Mouse (Mus musculus) kidney, embryonic 14.5 days (tissue): ENCODE data around the gene Tnfaip1. TPM values are rescaled to one million over a fixed set of nuclear protein-coding genes. Genes with fewer than 3 reads are reported as not detected.

Experiments used
- ATAC-seq: fragments of 200-750 bp; cut with Nextera tagmentation; 2 replicates; pipeline ENCODE4 v1.8.0; 2017; ENCODE audit warnings: moderate number of reproducible peaks, mild to moderate bottlenecking, moderate TSS enrichment, moderate library complexity; ENCODE audit not compliant: low FRiP score, low TSS enrichment
- H3K27ac ChIP-seq: fragments of 300-500 bp; sonication (generic); 2 replicates; pipeline ENCODE4 v1.5.1; 2014; ENCODE audit warnings: low read depth, mild to moderate bottlenecking, low read length, moderate library complexity, mixed read lengths
- H3K27me3 ChIP-seq: fragments of 300-500 bp; sonication (generic); 2 replicates; pipeline ENCODE4 v1.6.1; 2014; ENCODE audit warnings: mild to moderate bottlenecking, low read length; ENCODE audit not compliant: control insufficient read depth, insufficient read depth
- H3K36me3 ChIP-seq: fragments of 300-500 bp; sonication (generic); 2 replicates; pipeline ENCODE4 v1.6.1; 2014; ENCODE audit warnings: low read length, mixed read lengths; ENCODE audit not compliant: control insufficient read depth, insufficient read depth
- H3K4me1 ChIP-seq: fragments of 300-500 bp; sonication (generic); 2 replicates; pipeline ENCODE4 v1.6.1; 2014; ENCODE audit warnings: low read length, mixed read lengths; ENCODE audit not compliant: control insufficient read depth, insufficient read depth
- H3K4me2 ChIP-seq: fragments of 300-500 bp; sonication (generic); replicated peaks from 2 replicates; pipeline ENCODE4 v1.6.1; 2014; ENCODE audit warnings: low read depth, mild to moderate bottlenecking, low read length
- H3K4me3 ChIP-seq: fragments of 300-500 bp; sonication (generic); 2 replicates; pipeline ENCODE4 v1.5.1; 2014; ENCODE audit warnings: mild to moderate bottlenecking, low read length
- H3K9ac ChIP-seq: fragments of 300-500 bp; sonication (generic); 2 replicates; pipeline ENCODE4 v1.6.1; 2014; ENCODE audit warnings: low read depth, mild to moderate bottlenecking, low read length, moderate library complexity
- H3K9me3 ChIP-seq: fragments of 300-500 bp; sonication (generic); 2 replicates; pipeline ENCODE4 v1.6.1; 2016; ENCODE audit warnings: low read length; ENCODE audit not compliant: control insufficient read depth
- WGBS: fragments of 180-500 bp; shearing (Covaris S2); extraction: QIAGEN DNeasy Blood & Tissue Kit; methylation state at CpG from one replicate; pipeline ENCODE4 v1.1.7; 2014; 5-methylcytosine and 5-hydroxymethylcytosine counted together
- polyA plus RNA-seq: library from polyadenylated mRNA; unstranded; fragments of >200 nt; fragmentation: Nextera tagmentation; extraction: Ambion mirVana; gene quantifications from 2 replicates; pipeline ENCODE4 v1.2.1, GENCODE M21; 2014

Tnfaip1 gene
- polyA plus RNA-seq, 1 experiment from 2014 or later = 88.9 TPM

GRCm38 (mm10) chr11:78499004-78499403 is 37.1 kb downstream of the Tnfaip1 start, which contains the start of gene Vtn:
TSS of gene Vtn (plus strand) at chr11:78499091.
- H3K36me3 ChIP-seq = no peaks in the 10 kb centered on the region
- H3K4me1 ChIP-seq = 0 out of 2 replicates have a peak, but pooled peaks cover 6% of the 10 kb centered on the region
- 55% methylated on average over 7 of the region's 7 CpGs for WGBS
- H3K4me3 ChIP-seq = peak within 1 kb of the TSS; percentile 57
- ATAC-seq = no peak
- H3K4me2 ChIP-seq = peak within 1 kb of the TSS; percentile 98
- H3K27ac ChIP-seq = no peak within 1 kb of the TSS
- peak within 1 kb of the TSS; percentile 42; the same call in 1 of the 2 replicates for H3K9ac ChIP-seq
- H3K9me3 ChIP-seq = no peaks in the 10 kb centered on the region
- H3K27me3 ChIP-seq = peaks cover 16% of the 10 kb centered on the region

DNA sequence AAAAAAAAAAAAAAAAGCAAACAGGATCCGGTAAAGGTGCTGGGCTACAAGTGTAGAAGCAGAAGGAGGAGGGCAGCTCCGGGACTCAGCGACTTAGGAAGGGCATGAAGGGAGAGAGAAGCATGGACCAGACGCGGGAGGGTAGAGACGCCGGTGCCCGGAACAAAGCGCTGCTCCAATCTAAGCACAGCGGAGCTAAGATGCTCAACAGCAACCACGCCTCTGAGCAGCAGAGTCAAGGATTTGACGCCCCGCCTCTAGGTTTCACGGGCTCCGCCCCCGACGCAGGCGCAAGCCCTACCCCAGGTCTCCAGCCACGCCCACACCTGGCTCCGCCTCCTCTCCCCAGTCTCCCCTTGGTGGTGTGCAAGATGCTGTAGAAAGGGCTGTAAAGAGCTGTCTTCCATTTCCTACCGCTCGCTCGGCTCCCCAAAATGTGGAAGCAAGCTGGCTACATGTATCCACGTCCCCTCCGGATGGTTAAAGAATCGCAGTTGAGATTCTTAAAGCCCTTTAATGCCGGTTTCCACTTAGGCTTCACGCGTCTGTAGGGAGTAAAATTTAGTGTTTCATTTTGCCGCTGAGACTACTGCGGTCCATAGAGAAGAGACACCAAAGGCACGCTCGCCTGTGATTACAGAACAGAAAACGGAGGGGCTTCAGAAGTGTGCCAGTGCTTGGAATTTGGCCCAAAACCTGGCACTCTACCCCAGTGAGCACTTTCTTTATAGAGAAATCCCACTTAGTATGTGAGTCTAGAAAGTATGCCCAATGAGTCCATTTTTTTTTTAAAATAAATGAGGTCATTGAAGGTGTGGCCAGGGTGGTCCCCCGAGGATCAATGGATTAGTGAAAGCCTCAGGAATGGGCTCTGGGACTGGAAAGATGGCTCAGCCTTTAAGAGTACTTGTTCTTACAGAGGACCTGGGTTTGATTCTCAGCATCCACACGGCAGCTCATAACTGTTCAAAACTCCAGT is 38.3 kb downstream of the Tnfaip1 start, which contains the start of gene Sarm1:
Sarm1 (minus strand) TSS at position 211 of the 979 bp plus-strand sequence.
- no peak within 1 kb of the TSS for H3K27ac ChIP-seq
- peak within 1 kb of the TSS; percentile 57 for H3K4me3 ChIP-seq
- peak; percentile 95 for ATAC-seq
- peaks cover 18% of the 10 kb centered on the region for H3K27me3 ChIP-seq
- H3K9me3 ChIP-seq = no peaks in the 10 kb centered on the region
- peak within 1 kb of the TSS; percentile 42; the same call in 1 of the 2 replicates for H3K9ac ChIP-seq
- WGBS = 5% methylated on average over 36 of the region's 36 CpGs
- H3K36me3 ChIP-seq = no peaks in the 10 kb centered on the region
- H3K4me1 ChIP-seq = 0 out of 2 replicates have a peak, but pooled peaks cover 6% of the 10 kb centered on the region
- H3K4me2 ChIP-seq = peak within 1 kb of the TSS; percentile 98

DNA sequence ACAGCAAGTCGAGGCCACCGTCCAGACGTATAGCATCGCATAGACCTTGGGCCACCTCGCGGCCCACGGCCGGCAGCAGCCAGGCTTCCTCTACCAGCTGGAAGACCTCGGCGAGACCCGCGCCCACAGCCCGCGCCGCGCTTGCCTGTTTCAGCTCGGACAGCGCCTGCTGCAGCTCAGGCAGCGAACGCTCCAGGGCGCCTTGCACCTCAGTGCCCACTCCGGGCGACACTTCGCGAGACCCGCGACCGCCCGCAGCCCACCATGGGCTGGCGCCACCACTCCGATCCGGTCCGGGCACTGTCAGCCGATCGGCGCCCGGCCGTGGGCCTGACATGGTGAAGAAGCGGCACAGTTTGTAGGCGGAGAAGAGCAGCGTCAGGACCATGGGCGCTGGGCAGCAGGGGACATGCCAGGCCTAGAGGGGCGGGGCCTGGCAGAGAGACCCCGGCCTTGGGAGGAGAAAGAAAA is 39.0 kb downstream of the Tnfaip1 start:
- Histone ChIP-seq H3K9me3 (no peaks in the 10 kb centered on the region), H3K4me2 (peak overlapping the region; percentile 98), H3K4me3 (peak overlapping the region; percentile 57), H3K9ac (peak overlapping the region; percentile 34; the same call in 1 of the 2 replicates), H3K27me3 (peaks cover 19% of the 10 kb centered on the region), H3K4me1 (0 out of 2 replicates have a peak, but pooled peaks cover 6% of the 10 kb centered on the region), H3K27ac (no peak overlapping the region), H3K36me3 (no peaks in the 10 kb centered on the region)
- ATAC-seq = peak; percentile 64
- under 1% methylated on average over 44 of the region's 44 CpGs for WGBS

DNA sequence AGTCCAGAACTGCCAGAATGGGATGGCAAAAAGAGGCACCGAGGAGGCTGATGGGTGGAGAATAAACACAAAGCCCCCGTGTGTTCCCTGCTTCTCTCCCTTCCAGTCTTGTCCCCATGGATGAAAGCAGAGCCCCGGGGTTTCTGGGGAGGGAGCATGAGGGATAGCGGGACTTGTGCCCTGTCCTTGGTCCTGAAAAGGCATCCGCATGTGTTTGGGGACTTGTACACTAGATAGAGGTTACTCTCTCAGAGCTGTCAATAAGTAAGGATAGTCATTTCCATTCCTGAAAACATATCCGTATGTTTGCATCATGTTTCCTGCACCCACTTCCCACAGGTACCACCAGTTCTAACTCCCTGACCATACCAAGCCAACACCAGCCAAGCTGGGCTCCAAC is 40.2 kb downstream of the Tnfaip1 start:
- 0 out of 2 replicates have a peak, but pooled peaks cover 6% of the 10 kb centered on the region for H3K4me1 ChIP-seq
- WGBS = 7% methylated on average over 6 of the region's 6 CpGs
- ATAC-seq = no peak
- H3K27me3 ChIP-seq = peaks cover 29% of the 10 kb centered on the region
- H3K4me3 ChIP-seq = no peak overlapping the region
- no peaks in the 10 kb centered on the region for H3K9me3 ChIP-seq
- no peak overlapping the region for H3K4me2 ChIP-seq
- no peak overlapping the region for H3K27ac ChIP-seq
- no peaks in the 10 kb centered on the region for H3K36me3 ChIP-seq
- no peak overlapping the region for H3K9ac ChIP-seq

DNA sequence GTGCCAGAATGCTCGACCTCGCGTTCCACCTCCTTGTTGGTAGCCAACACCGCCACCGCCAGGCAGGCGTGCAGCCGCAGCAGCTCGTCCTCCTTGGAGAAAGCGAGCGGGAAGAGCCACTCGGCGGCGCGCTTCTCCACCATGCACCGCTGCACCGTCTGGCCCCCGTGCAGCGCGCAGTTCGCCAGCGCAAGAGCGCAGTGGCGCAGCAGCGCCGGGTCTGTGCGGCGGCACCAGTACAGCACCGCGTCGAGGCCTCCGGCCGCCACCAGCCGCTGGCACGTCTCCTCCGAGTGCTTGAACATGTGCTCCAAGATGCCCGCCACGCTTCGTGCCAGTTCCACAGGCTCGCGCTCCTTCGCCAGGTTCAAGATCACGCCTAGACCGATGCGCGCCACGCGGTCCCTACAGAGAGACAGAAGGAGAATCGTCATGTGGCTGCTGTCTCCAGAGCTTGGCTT is 45.3 kb downstream of the Tnfaip1 start:
- H3K9ac ChIP-seq = no peak overlapping the region
- peaks cover 54% of the 10 kb centered on the region for H3K27me3 ChIP-seq
- H3K4me2 ChIP-seq = peak overlapping the region; percentile 42
- no peaks in the 10 kb centered on the region; the same call in none of the 2 replicates for H3K9me3 ChIP-seq
- 10% methylated on average over 48 of the region's 48 CpGs for WGBS
- ATAC-seq = peak; percentile 47; the same call in 1 of the 2 replicates
- H3K4me1 ChIP-seq = no peaks in the 10 kb centered on the region
- no peaks in the 10 kb centered on the region for H3K36me3 ChIP-seq
- no peak overlapping the region for H3K27ac ChIP-seq
- H3K4me3 ChIP-seq = peak overlapping the region; percentile 18

DNA sequence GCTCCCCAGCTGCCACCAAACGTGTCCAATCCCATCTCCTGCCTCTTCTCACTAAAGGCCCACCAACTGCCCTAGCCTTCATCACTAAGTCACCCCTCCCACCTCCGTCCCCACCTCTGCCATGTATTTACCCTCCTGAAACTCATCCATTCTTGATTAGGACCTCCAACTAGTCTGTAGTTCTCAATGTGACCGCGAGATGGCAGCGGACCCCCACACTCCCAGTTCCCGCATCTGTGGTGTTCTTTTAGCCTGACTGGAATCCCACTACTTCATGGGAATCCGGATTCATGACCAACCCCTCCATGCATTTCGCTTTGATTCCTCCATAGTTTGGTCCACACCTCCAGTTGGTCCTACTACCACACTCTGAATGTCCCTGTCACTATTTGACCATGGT is 48.0 kb downstream of the Tnfaip1 start:
- no peak overlapping the region for H3K4me3 ChIP-seq
- H3K9me3 ChIP-seq = no peaks in the 10 kb centered on the region; the same call in none of the 2 replicates
- WGBS = 5% methylated on average over 8 of the region's 8 CpGs
- H3K4me2 ChIP-seq = no peak overlapping the region
- H3K27me3 ChIP-seq = peaks cover 60% of the 10 kb centered on the region
- H3K9ac ChIP-seq = no peak overlapping the region
- ATAC-seq = no peak
- H3K4me1 ChIP-seq = no peaks in the 10 kb centered on the region
- no peaks in the 10 kb centered on the region for H3K36me3 ChIP-seq
- no peak overlapping the region for H3K27ac ChIP-seq

GRCm38 (mm10) chr11:78483639-78484038 is 52.5 kb downstream of the Tnfaip1 start:
- no peak overlapping the region for H3K4me3 ChIP-seq
- no peaks in the 10 kb centered on the region; the same call in 1 of the 2 replicates for H3K9me3 ChIP-seq
- H3K4me2 ChIP-seq = no peak overlapping the region
- H3K9ac ChIP-seq = no peak overlapping the region
- H3K27me3 ChIP-seq = peaks cover 29% of the 10 kb centered on the region
- WGBS = 48% methylated on average over 7 of the region's 7 CpGs
- H3K4me1 ChIP-seq = no peaks in the 10 kb centered on the region
- H3K27ac ChIP-seq = no peak overlapping the region
- no peaks in the 10 kb centered on the region for H3K36me3 ChIP-seq
- ATAC-seq = no peak

DNA sequence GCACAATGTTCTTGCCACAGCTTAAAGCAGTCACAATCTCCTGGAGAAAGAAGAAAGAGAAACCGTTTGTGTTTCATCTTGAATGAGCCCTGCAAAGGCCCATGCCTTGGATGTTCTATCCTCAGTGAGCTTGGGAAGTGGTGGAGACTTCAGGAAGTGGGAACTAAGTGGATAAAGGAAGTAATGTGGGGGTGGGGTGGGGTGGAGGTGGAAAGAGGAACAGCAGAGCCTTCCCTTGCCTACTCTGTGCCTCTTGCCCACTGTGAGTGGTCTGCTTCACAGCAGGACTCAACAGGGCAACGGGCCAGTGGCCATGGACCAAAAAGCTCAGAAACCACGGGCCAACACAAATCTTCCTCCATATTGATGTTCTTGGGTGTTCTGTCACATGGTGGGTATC is 60.8 kb downstream of the Tnfaip1 start:
- 82% methylated on average over 3 of the region's 3 CpGs for WGBS
- Histone ChIP-seq H3K9me3 (no peaks in the 10 kb centered on the region), H3K4me2 (no peak overlapping the region), H3K4me3 (no peak overlapping the region), H3K27ac (no peak overlapping the region), H3K36me3 (no peaks in the 10 kb centered on the region), H3K9ac (no peak overlapping the region), H3K4me1 (no peaks in the 10 kb centered on the region), H3K27me3 (no peaks in the 10 kb centered on the region)
- ATAC-seq = no peak
